Mouse (Mus musculus): ENCODE data around the gene Olfr548-ps1.
"Not testable (repeated sequence)": the region's sequence is repeated elsewhere in the genome, so short reads cannot be mapped to it uniquely, and the experiment has no call there.

Gene Olfr548-ps1

DNA sequence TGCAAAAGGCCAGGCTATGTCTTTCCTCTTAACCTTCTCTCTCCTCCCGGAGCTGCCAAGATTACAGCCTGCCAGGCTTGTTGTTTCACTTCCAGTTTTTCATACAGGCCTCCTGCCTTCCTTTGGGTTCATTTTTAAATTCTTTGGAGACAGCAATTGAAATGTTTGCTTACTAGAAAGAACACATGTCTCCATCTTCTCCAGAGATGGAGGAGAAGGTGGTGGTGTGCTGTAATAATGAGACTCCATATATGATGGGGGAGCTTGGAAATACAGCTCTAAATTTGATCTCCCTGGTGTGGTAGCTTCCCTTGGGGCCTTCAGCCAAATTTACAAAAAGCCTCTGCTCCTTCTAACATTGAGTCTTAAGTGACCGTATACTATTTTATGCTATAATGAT lies at the start of gene Olfr548-ps1:
Gene Olfr548-ps1, plus strand, starts transcription at position 301 of the 400 bp plus-strand sequence.
- in situ Hi-C loops (cut with MboI) = no loop called here

GRCm38 (mm10) chr7:102494416-102494815 lies 46.3 kb upstream of the Olfr548-ps1 start:
- in situ Hi-C loops (cut with MboI) = not testable (repeated sequence)

- in situ Hi-C loops (cut with MboI) = no loop called here
These were observed 41.2 kb upstream of the Olfr548-ps1 start, which contains the start of gene Olfr545 for GRCm38 (mm10) chr7:102499473-102499872. Gene Olfr545 (minus strand): TSS chr7:102499573.

DNA sequence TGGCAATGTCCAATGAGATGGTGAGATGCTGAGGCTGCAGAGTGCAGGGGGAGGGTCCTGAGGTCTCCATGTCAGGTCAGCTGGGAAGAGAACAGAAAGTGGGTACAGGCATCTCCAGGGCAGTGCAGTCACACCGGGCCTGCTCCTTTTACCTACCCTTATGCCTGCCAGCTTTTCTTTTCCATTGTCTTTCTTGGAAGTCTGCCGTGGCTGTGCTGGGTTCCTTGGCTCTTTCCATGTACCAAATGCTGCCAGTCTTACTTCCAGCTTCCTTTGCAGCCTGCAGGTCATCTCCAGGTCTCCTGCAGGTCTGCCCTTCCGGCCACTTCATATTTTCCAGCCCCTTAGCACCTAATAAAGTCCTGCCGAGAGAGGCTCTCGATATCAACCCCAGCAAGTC lies 38.7 kb upstream of the Olfr548-ps1 start:
- in situ Hi-C loops (cut with MboI) = loop anchor here (10.0 to 25.0 kb wide), 2 partner anchors 133 to 410 kb away; partner anchors contain the start of genes Olfr554, Olfr571 and Olfr572

DNA sequence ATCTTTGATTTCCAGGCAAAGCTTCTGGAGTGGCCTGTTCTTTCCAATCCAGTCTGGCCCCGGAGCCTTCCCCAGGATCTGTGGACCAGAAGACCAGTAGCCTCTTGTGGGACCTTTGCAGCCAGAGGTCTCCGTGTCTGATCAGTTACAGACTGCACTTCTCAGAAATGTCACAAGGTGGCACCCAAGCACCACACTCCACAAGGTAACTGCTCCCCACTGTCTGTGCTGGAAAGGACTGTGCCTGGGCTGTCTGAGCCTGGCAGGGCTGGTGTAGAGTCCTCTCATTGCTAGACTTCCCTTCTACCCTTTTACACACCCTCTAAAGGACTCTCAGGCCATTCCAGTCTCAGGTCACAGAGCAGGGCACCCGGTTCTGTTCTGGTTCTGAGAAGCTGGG lies 33.8 kb upstream of the Olfr548-ps1 start:
- in situ Hi-C loops (cut with MboI) = loop anchor here (10.0 to 25.0 kb wide), 2 partner anchors 128 to 405 kb away; partner anchors contain the start of genes Olfr554, Olfr571 and Olfr572

DNA sequence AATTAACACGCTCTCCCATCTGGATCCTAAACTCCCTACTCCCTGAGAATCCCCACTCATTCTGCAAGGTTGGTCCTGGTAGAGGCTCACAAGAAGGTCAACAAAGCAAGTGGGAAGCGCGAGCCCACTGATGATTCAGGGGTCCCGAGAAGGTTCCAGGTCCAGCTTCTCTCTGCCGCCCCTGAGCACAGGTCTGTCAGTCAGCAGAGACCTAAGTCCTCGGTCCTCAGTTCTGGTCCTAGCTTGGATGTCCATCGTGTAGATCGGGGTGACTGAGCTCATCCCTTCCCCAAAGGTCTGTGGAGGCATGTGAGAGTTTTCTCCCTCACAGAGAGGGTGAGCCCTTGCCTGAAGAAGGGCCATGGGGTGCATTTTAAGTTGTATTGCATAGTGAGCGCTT lies 32.6 kb upstream of the Olfr548-ps1 start:
- in situ Hi-C loops (cut with MboI) = loop anchor here (10.0 to 25.0 kb wide), 2 partner anchors 127 to 404 kb away; partner anchors contain the start of genes Olfr554, Olfr571 and Olfr572

- in situ Hi-C loops (cut with MboI) = loop anchor here (10.0 to 25.0 kb wide), 2 partner anchors 126 to 404 kb away; partner anchors contain the start of genes Olfr554, Olfr571 and Olfr572
These were observed 32.0 kb upstream of the Olfr548-ps1 start for GRCm38 (mm10) chr7:102508666-102509065.

GRCm38 (mm10) chr7:102509726-102510125 lies 31.0 kb upstream of the Olfr548-ps1 start:
- in situ Hi-C loops (cut with MboI) = loop anchor here (10.0 to 25.0 kb wide), 2 partner anchors 125 to 403 kb away; partner anchors contain the start of genes Olfr554, Olfr571 and Olfr572

DNA sequence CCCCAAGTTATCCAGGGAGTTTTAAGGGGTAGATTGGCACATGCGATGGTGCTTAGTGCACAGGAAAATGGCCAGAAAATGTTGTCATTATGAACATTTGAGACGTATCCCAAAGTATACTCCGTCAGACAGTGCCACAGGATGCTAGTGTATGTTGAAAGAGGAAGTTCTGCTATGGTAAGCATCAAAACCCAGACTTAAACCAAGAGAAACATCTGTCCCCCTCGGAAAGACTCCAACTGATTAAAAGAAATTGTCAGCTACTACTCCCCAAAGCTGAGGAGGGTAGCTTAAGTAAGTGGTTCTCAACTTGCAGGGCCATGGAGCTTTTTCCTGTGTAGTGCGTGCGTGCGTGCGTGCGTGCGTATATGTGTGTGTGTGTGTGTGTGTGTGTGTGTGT lies 28.8 kb upstream of the Olfr548-ps1 start:
- in situ Hi-C loops (cut with MboI) = loop anchor here (25.0 kb wide), 1 partner anchor 400 kb away; the partner anchor contains the start of genes Olfr571 and Olfr572

DNA sequence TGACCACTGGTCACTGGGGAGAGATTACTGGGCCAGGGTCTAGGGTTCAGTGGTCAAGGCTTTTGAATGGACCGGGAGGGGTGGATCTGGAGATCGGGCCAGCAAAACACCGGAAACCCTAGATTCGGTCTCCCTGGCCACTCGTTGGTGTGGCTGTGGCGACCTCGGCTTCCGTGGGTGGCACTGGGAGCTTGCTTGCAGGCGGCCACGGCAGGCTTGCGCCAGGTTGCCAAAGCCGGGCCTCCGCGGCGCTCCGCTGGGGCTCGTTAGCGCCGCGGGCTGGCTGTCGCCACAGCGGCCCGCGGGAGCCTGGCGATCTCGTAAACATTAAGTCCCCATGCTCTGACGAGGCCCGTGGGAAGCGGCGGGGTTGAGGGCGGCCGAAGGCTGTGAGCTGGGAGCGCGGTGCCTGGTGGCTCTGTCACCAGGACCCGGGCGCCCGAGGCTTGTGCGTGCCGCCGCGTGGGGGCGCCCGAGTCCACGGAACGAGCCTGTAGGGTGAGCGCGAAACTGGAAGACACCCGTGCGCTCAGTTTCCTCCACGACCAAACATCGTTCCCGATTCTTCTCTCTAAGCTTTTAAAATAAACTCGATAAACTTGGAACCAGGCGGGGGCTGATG lies 27.8 kb upstream of the Olfr548-ps1 start:
- in situ Hi-C loops (cut with MboI) = loop anchor here (25.0 kb wide), 1 partner anchor 399 kb away; the partner anchor contains the start of genes Olfr571 and Olfr572

DNA sequence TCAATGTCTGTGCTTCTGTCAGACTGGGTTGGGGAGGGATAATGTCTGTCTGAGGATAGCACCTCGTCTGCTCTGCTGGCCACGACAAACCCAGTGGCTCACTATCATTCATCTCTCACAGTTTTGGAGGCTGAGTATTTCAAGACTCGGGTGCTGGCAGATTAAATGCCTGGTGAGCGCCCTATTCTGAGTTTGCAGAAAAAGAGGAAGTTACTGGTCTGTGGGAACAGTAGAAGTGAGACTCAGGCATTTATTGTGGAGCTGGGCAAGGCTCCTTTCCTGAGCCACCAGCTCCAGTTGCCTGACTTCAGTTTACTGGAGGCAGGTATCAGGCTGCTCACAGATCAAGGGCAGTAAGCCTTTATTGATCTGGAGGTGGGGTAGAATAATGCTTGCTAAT lies 26.6 kb upstream of the Olfr548-ps1 start:
- in situ Hi-C loops (cut with MboI) = loop anchor here (25.0 kb wide), 1 partner anchor 398 kb away; the partner anchor contains the start of genes Olfr571 and Olfr572

DNA sequence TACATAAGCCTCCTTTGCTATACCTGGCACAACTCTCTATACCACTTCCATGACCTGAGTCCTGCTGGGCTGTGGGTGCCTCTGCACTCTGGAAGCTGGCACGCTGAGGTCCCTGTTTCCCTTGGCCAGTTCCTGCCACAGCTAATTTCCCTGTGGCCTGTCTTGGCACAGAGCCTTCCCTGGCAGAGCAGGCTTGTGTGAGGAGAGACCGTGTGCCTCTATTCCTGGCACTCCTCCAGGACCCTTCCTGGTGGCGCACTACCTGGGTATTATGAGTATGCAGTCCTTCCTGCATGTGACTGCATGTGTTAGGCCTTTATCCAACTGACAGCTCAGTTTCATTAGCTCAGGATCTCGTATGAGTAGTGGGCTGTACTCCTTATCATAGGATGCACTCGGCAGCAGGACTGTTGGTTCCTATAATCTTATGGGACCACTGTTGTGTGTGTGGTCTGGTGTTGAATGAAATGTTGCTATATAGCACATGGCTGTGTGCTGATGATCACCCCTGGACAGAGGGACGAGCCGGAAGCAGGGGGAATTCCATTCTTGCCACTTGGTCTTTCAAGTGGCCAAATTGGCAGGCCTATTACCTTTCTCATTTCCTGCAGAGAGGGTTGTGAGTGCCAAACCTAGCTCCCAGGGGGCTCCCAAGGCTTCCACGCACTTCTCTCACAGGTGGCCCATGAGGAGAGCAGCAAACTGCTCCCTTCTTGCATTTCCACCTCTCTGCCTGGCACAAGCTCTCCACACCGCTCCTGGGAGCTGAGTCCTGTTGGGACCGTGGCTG lies 24.2 kb upstream of the Olfr548-ps1 start:
- in situ Hi-C loops (cut with MboI) = loop anchor here (25.0 kb wide), 1 partner anchor 396 kb away; the partner anchor contains the start of genes Olfr571 and Olfr572

- in situ Hi-C loops (cut with MboI) = loop anchor here (25.0 kb wide), 1 partner anchor 395 kb away; the partner anchor contains the start of genes Olfr571 and Olfr572
These were observed 23.7 kb upstream of the Olfr548-ps1 start for GRCm38 (mm10) chr7:102517051-102517335.

- in situ Hi-C loops (cut with MboI) = no loop called here
These were observed 11.6 kb upstream of the Olfr548-ps1 start for GRCm38 (mm10) chr7:102529052-102529451.

- in situ Hi-C loops (cut with MboI) = no loop called here
These were observed 6.2 kb upstream of the Olfr548-ps1 start, which contains the start of gene Olfr547 for GRCm38 (mm10) chr7:102534449-102534848. Gene Olfr547 (plus strand): TSS chr7:102534749.

DNA sequence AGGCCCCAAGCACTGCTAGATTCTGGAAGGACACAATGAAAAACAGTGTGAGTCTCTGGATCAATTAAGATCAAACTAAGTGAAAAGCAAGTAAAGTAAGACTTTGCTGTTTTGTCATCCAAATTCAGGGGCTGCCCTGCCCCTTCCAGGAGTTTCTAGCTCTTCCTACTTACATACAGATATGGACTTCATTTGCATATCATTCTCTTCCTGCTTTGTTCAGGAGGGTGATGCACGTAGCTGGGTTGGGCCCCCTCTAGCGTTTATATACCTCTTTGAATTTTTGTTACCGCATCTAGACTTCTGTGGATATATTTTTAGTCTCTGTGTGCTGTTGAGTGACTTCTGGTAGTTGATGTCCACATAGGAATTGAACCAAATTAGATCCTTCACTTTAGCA lies 555 bp downstream of the Olfr548-ps1 start:
- in situ Hi-C loops (cut with MboI) = no loop called here

DNA sequence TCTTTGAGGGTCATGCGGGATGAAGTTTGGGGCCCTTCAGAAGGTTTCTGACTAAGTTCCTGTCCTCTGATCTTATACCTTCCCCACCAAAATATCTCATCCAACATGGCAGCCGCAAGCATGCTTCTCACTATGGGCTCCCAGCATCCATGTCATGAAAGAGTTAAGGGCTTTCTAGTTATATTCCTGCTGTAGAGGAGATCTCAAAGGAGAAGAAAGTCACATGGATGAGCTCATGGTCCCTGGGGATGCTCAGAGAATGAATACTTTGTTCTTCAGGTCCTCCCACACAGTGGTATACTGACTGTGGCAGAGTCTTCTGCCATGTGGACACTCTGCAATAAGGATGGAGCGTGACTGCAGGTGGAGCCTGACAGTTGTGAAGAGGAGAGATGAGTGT lies 8.9 kb downstream of the Olfr548-ps1 start, which contains the start of gene Olfr549:
Gene Olfr549, plus strand, starts transcription at position 301 of the 400 bp plus-strand sequence.
- in situ Hi-C loops (cut with MboI) = no loop called here

- in situ Hi-C loops (cut with MboI) = no loop called here
These were observed 12.6 kb downstream of the Olfr548-ps1 start for GRCm38 (mm10) chr7:102553279-102553678.

DNA sequence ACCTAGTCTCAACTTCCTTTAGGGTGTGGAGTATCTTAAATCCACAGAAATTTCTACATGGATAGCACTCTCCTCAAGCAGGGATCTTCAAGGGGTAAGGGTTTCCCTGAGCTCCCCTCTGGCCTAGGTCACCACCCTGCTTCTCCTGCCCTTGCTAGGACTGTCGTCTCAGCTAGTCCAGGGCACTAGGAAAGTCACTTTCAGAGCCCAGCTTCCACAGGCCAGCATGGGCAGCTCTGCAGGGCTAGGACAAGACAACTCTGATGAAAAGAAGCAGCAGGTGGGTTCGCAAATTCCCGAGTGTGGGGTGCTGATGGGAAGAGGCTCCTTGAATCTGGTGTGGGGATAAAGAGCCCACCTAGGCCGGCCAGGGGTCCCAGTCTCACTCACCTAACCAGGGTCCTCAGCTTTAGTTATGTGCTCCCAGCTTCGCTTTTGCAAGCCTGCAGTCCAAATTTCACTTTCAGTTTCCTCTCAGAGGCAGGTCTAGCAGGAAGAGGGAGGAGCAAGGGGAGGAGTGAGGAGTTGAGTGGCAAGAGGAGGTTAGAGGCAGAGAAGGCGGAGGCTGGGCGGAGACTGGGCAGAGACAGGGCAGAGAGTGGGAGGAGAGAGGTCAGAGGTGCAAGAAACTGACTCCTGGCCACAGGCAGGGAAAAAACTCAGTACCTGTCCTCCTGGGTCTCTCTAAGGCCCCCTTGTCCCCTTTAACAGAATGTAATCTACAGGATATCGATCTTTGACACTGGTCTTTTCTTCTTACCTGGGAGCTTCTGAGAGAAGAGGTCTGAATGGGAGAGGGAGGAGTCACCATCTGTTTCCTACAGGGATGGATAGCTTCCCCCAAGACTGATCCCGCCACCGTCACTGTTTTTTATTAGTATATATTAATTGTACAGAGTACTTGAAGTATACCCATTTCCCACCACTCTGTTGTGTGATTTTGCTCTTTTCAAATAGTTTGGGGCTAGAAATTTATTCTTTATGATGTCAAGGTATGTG lies 24.6 kb downstream of the Olfr548-ps1 start, which contains the start of gene Trim21:
Gene Trim21, minus strand, starts transcription at position 488 of the 999 bp plus-strand sequence.
- in situ Hi-C loops (cut with MboI) = no loop called here

DNA sequence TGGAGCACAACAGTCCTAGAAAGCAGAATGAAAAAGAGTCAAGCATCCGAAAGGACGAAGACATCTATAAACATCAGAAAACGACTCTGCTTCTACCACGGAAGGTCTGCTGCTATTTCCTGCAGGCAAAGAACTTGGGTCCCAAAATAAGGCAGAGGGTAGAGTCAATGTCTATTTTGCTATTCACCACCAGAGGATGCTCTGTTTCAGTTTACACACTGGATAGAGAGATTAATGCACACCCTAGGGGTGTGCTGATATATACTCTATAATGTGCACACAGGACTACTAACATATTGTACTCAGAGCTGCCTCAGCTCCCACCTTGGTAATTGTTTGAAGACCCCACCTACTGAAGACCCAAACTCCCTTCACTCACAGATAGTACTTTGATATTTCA lies 25.5 kb downstream of the Olfr548-ps1 start:
- in situ Hi-C loops (cut with MboI) = no loop called here

DNA sequence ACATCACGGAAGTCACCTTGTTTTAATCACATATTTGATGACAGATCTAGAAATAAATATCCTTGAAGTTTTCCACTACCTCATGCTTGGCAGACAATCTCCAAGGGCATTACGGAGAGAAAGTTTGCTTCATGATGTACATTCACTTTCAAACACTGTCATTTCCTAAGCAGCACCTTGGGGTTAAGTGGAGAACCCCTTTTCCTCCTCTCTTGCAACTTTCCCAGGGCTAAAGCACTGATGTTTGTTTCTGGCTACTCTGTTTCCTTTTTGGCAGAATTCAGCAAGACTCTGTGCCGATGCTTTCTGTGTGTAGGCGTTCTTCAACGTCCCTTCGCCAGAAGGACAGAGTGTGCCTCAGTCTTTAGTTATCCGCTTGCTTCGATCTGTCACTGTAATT lies 30.4 kb downstream of the Olfr548-ps1 start, which contains the start of gene Olfr550:
Gene Olfr550, plus strand, starts transcription at position 301 of the 400 bp plus-strand sequence.
- in situ Hi-C loops (cut with MboI) = no loop called here

All from mature B cell (primary cell).